Mouse (Mus musculus): ENCODE measurements around the gene 9530068E07Rik. TPM values are rescaled to one million over a fixed set of nuclear protein-coding genes. Genes with fewer than 3 reads are reported as not detected.

9530068E07Rik gene
- total and polyA plus RNA-seq, 3 experiments = 53.8 to 136 (median 82.7) TPM

DNA sequence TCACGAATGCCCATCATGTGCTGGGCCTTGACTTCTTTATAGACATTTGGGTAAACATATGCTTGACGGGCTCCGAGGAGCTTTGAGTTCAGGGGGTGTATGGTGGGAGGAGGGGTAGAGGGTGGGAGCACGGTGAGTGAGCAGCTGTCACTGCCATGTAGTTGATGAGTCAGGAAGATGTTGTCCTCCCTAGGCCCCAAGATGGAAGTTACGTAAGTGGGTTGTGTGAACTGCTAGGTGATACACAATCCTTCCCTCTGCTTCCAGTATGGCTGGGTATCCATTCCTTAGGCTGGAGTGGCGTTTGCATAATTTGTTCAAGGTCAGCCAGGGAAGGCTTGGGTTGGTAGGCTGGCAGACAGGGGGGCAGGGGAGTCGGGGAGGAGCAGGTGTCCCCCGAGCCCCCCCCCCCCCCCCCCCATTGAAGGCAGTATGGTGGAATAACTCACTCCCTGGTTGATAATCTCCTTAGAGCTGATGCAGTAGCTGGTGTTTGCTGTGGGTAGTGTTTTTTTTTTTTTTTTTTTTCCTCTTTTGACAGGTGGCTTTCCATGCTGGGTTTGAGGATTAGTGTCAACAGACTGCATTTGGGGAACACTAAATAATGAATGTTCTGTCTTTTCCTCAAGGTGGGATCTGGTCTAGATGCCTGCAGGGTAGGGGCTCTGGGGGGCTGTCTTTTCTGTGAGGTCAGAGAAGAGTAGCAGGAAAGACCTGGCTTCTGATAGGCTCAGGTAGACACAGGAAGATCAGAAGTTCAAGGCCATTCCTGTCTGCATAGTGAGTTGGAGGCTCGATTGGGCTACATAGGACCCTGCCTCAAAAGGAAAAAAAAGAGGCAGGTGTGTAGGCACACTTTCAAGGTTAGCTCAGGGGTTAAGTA lies 26.7 kb upstream of the 9530068E07Rik start:
- TF ChIP-seq POLR2AphosphoS5 (IDR thresholded peaks at IDR 0.05; ENCODE audit: insufficient replicate concordance, low read depth, low read length) (no peak), GATA1 (IDR thresholded peaks at IDR 0.05; ENCODE audit: borderline replicate concordance, low read length) (no peak), GATA2 (IDR thresholded peaks at IDR 0.05; ENCODE audit: borderline replicate concordance, low read depth, low read length) (no peak), CTCF (IDR thresholded peaks at IDR 0.05; ENCODE audit: low read depth, low read length) (no peak), TAL1 (conservative IDR thresholded peaks at IDR 0.05; ENCODE audit: low read depth, low read length) (no peak)
- Histone ChIP-seq H3K4me1 (ENCODE audit: insufficient read depth, low read depth, low read length) (peaks cover 70% of the 10 kb centered on the region), H3K4me3 (ENCODE audit: low read depth, low read length) (no peak overlapping the region), H3K27me3 (ENCODE audit: insufficient read depth, low read length) (no peaks in the 10 kb centered on the region), H3K36me3 (replicated peaks) (peaks cover 77% of the 10 kb centered on the region), H3K9me3 (replicated peaks) (no peaks in the 10 kb centered on the region)
- DNase-seq (ENCODE audit: low spot score) (no peak), ATAC-seq (ENCODE audit: extremely low read depth, insufficient number of reproducible peaks, low FRiP score, poor library complexity, severe bottlenecking) (no peak)

DNA sequence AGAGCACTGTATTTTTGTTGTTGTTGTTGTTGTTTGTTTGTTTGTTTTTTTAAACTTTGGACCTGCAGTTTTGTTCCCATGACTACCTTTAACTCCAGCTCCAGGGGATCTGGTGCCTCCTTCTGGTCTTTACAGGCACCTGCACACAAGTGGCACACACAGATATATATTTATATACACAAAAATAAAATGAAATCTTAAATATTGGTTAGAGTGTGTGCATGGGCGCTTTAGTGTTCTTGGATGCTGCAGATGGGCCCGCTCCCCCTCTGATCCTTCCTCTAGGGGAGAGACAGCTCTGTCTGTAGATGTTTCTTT lies 26.1 kb upstream of the 9530068E07Rik start:
- H3K4me1 ChIP-seq (ENCODE audit: insufficient read depth, low read depth, low read length) = peaks cover 64% of the 10 kb centered on the region
- TF ChIP-seq CTCF (IDR thresholded peaks at IDR 0.05; ENCODE audit: low read depth, low read length) (no peak), TAL1 (conservative IDR thresholded peaks at IDR 0.05; ENCODE audit: low read depth, low read length) (no peak), POLR2AphosphoS5 (IDR thresholded peaks at IDR 0.05; ENCODE audit: insufficient replicate concordance, low read depth, low read length) (no peak), GATA1 (IDR thresholded peaks at IDR 0.05; ENCODE audit: borderline replicate concordance, low read length) (no peak), GATA2 (IDR thresholded peaks at IDR 0.05; ENCODE audit: borderline replicate concordance, low read depth, low read length) (no peak)
- H3K9me3 ChIP-seq (replicated peaks) = no peaks in the 10 kb centered on the region
- H3K4me3 ChIP-seq (ENCODE audit: low read depth, low read length) = no peak overlapping the region
- ATAC-seq (ENCODE audit: extremely low read depth, insufficient number of reproducible peaks, low FRiP score, poor library complexity, severe bottlenecking) = no peak
- H3K27me3 ChIP-seq (ENCODE audit: insufficient read depth, low read length) = no peaks in the 10 kb centered on the region
- H3K36me3 ChIP-seq (replicated peaks) = peaks cover 78% of the 10 kb centered on the region
- DNase-seq (ENCODE audit: low spot score) = no peak

- no peak for ATAC-seq (ENCODE audit: extremely low read depth, insufficient number of reproducible peaks, low FRiP score, poor library complexity, severe bottlenecking)
- Histone ChIP-seq H3K9me3 (replicated peaks) (no peaks in the 10 kb centered on the region), H3K4me3 (ENCODE audit: low read depth, low read length) (no peak overlapping the region), H3K4me1 (ENCODE audit: insufficient read depth, low read depth, low read length) (peaks cover 60% of the 10 kb centered on the region), H3K36me3 (replicated peaks) (peaks cover 80% of the 10 kb centered on the region), H3K27me3 (ENCODE audit: insufficient read depth, low read length) (no peaks in the 10 kb centered on the region)
- no peak for DNase-seq (ENCODE audit: low spot score)
- TF ChIP-seq CTCF (IDR thresholded peaks at IDR 0.05; ENCODE audit: low read depth, low read length) = no peak
- TF ChIP-seq TAL1 (conservative IDR thresholded peaks at IDR 0.05; ENCODE audit: low read depth, low read length) = no peak
- no peak for TF ChIP-seq GATA1 (IDR thresholded peaks at IDR 0.05; ENCODE audit: borderline replicate concordance, low read length)
Measured at GRCm38 (mm10) chr11:52370538-52370937, 25.7 kb upstream of the 9530068E07Rik start.

GRCm38 (mm10) chr11:52373841-52374240 lies 22.4 kb upstream of the 9530068E07Rik start:
- DNase-seq (ENCODE audit: low spot score) (no peak), ATAC-seq (ENCODE audit: extremely low read depth, insufficient number of reproducible peaks, low FRiP score, poor library complexity, severe bottlenecking) (no peak)
- Histone ChIP-seq H3K36me3 (replicated peaks) (peaks cover 90% of the 10 kb centered on the region), H3K27me3 (ENCODE audit: insufficient read depth, low read length) (no peaks in the 10 kb centered on the region), H3K4me3 (ENCODE audit: low read depth, low read length) (no peak overlapping the region), H3K9me3 (replicated peaks) (no peaks in the 10 kb centered on the region), H3K4me1 (ENCODE audit: insufficient read depth, low read depth, low read length) (peaks cover 32% of the 10 kb centered on the region)
- TF ChIP-seq GATA2 (IDR thresholded peaks at IDR 0.05; ENCODE audit: borderline replicate concordance, low read depth, low read length) (no peak), GATA1 (IDR thresholded peaks at IDR 0.05; ENCODE audit: borderline replicate concordance, low read length) (no peak), POLR2AphosphoS5 (IDR thresholded peaks at IDR 0.05; ENCODE audit: insufficient replicate concordance, low read depth, low read length) (no peak), CTCF (IDR thresholded peaks at IDR 0.05; ENCODE audit: low read depth, low read length) (no peak), TAL1 (conservative IDR thresholded peaks at IDR 0.05; ENCODE audit: low read depth, low read length) (no peak)

DNA sequence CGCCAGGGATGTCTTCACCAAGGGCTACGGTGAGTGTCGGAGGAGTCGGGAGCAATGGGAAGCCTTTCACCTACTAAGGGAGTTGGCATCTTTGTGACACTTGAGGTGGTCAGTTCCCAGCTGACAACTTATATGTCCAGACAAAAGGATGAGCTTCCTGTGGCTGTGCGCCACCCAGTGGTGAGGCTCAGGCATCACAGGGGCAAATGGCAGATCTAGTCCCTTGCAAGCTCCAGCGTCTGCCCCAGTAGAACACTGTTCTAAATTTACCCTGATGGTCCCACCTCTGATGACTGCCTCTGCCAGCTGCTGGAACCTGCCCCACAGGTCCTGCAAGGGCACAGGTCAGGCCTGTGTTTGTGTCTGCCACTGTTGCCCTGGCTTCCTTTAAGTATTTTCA lies 21.9 kb upstream of the 9530068E07Rik start:
- Histone ChIP-seq H3K9me3 (replicated peaks) (no peaks in the 10 kb centered on the region), H3K27me3 (ENCODE audit: insufficient read depth, low read length) (no peaks in the 10 kb centered on the region), H3K36me3 (replicated peaks) (peaks cover 90% of the 10 kb centered on the region), H3K4me3 (ENCODE audit: low read depth, low read length) (no peak overlapping the region), H3K4me1 (ENCODE audit: insufficient read depth, low read depth, low read length) (peaks cover 27% of the 10 kb centered on the region)
- peak; percentile 15; the same call in 1 of the 2 replicates for ATAC-seq (ENCODE audit: extremely low read depth, insufficient number of reproducible peaks, low FRiP score, poor library complexity, severe bottlenecking)
- DNase-seq (ENCODE audit: low spot score) = peak; percentile 36
- TF ChIP-seq CTCF (IDR thresholded peaks at IDR 0.05; ENCODE audit: low read depth, low read length) (peak; percentile 95), GATA2 (IDR thresholded peaks at IDR 0.05; ENCODE audit: borderline replicate concordance, low read depth, low read length) (no peak), TAL1 (conservative IDR thresholded peaks at IDR 0.05; ENCODE audit: low read depth, low read length) (no peak), POLR2AphosphoS5 (IDR thresholded peaks at IDR 0.05; ENCODE audit: insufficient replicate concordance, low read depth, low read length) (no peak), GATA1 (IDR thresholded peaks at IDR 0.05; ENCODE audit: borderline replicate concordance, low read length) (no peak)

GRCm38 (mm10) chr11:52377579-52377978 lies 18.6 kb upstream of the 9530068E07Rik start:
- Histone ChIP-seq H3K36me3 (replicated peaks) (peaks cover 97% of the 10 kb centered on the region), H3K4me3 (ENCODE audit: low read depth, low read length) (no peak overlapping the region), H3K9me3 (replicated peaks) (no peaks in the 10 kb centered on the region), H3K27me3 (ENCODE audit: insufficient read depth, low read length) (no peaks in the 10 kb centered on the region), H3K4me1 (ENCODE audit: insufficient read depth, low read depth, low read length) (peaks cover 12% of the 10 kb centered on the region; the same call in 1 of the 2 replicates)
- DNase-seq (ENCODE audit: low spot score) (no peak), ATAC-seq (ENCODE audit: extremely low read depth, insufficient number of reproducible peaks, low FRiP score, poor library complexity, severe bottlenecking) (no peak)
- no peak for TF ChIP-seq CTCF (IDR thresholded peaks at IDR 0.05; ENCODE audit: low read depth, low read length)
- no peak for TF ChIP-seq GATA2 (IDR thresholded peaks at IDR 0.05; ENCODE audit: borderline replicate concordance, low read depth, low read length)
- TF ChIP-seq TAL1 (conservative IDR thresholded peaks at IDR 0.05; ENCODE audit: low read depth, low read length) = no peak
- no peak for TF ChIP-seq POLR2AphosphoS5 (IDR thresholded peaks at IDR 0.05; ENCODE audit: insufficient replicate concordance, low read depth, low read length)
- TF ChIP-seq GATA1 (IDR thresholded peaks at IDR 0.05; ENCODE audit: borderline replicate concordance, low read length) = no peak

Measured in G1E (cell line).